Mouse (Mus musculus): ENCODE results near the gene Syce2. TPM values are rescaled to one million over a fixed set of nuclear protein-coding genes. Genes with fewer than 3 reads are reported as not detected.

The Syce2 gene
- polyA plus RNA-seq, 1 experiment from 2014 or later = 60.7 TPM

GRCm38 (mm10) chr8:84872309-84872965, 526 bp downstream of the Syce2 start:
- Histone ChIP-seq H3K4me1 (ENCODE audit: insufficient read depth, low read length) (peaks cover 11% of the 10 kb centered on the region), H3K27ac (ENCODE audit: low read length) (no peak overlapping the region), H3K36me3 (ENCODE audit: insufficient read depth, low read length) (peaks cover 26% of the 10 kb centered on the region), H3K9ac (replicated peaks; ENCODE audit: low read length) (peak overlapping the region; percentile 72), H3K27me3 (ENCODE audit: insufficient read depth, low read length) (no peaks in the 10 kb centered on the region), H3K4me3 (ENCODE audit: low read length) (peak overlapping the region; percentile 53), H3K4me2 (replicated peaks; ENCODE audit: low read depth, low read length) (peak overlapping the region; percentile 98), H3K9me3 (ENCODE audit: low read length) (no peaks in the 10 kb centered on the region)
- peak; percentile 76 for ATAC-seq (ENCODE audit: low FRiP score, low TSS enrichment)
- 2% methylated on average over 51 of the region's 54 CpGs for WGBS

GRCm38 (mm10) chr8:84873016-84873415, 1.1 kb downstream of the Syce2 start:
- H3K4me2 ChIP-seq (replicated peaks; ENCODE audit: low read depth, low read length) = peak overlapping the region; percentile 98
- no peak overlapping the region for H3K27ac ChIP-seq (ENCODE audit: low read length)
- H3K36me3 ChIP-seq (ENCODE audit: insufficient read depth, low read length) = peaks cover 20% of the 10 kb centered on the region
- peaks cover 11% of the 10 kb centered on the region for H3K4me1 ChIP-seq (ENCODE audit: insufficient read depth, low read length)
- ATAC-seq (ENCODE audit: low FRiP score, low TSS enrichment) = no peak
- WGBS = 69% methylated on average over 4 of the region's 4 CpGs
- no peaks in the 10 kb centered on the region for H3K9me3 ChIP-seq (ENCODE audit: low read length)
- H3K9ac ChIP-seq (replicated peaks; ENCODE audit: low read length) = peak overlapping the region; percentile 72
- peak overlapping the region; percentile 53 for H3K4me3 ChIP-seq (ENCODE audit: low read length)
- no peaks in the 10 kb centered on the region for H3K27me3 ChIP-seq (ENCODE audit: insufficient read depth, low read length)

- 85% methylated on average over 3 of the region's 3 CpGs for WGBS
- H3K36me3 ChIP-seq (ENCODE audit: insufficient read depth, low read length) = peaks cover 8% of the 10 kb centered on the region; the same call in 1 of the 2 replicates
- H3K27me3 ChIP-seq (ENCODE audit: insufficient read depth, low read length) = no peaks in the 10 kb centered on the region
- no peaks in the 10 kb centered on the region for H3K9me3 ChIP-seq (ENCODE audit: low read length)
- no peak overlapping the region for H3K4me2 ChIP-seq (replicated peaks; ENCODE audit: low read depth, low read length)
- no peak for ATAC-seq (ENCODE audit: low FRiP score, low TSS enrichment)
- H3K9ac ChIP-seq (replicated peaks; ENCODE audit: low read length) = no peak overlapping the region
- H3K27ac ChIP-seq (ENCODE audit: low read length) = no peak overlapping the region
- H3K4me1 ChIP-seq (ENCODE audit: insufficient read depth, low read length) = peaks cover 11% of the 10 kb centered on the region
- no peak overlapping the region for H3K4me3 ChIP-seq (ENCODE audit: low read length)
Observed at GRCm38 (mm10) chr8:84874339-84874738, 2.4 kb downstream of the Syce2 start.

- H3K4me3 ChIP-seq (ENCODE audit: low read length) = no peak overlapping the region
- H3K27me3 ChIP-seq (ENCODE audit: insufficient read depth, low read length) = no peaks in the 10 kb centered on the region
- ATAC-seq (ENCODE audit: low FRiP score, low TSS enrichment) = no peak
- WGBS = 84% methylated on average over 3 of the region's 3 CpGs
- no peak overlapping the region for H3K27ac ChIP-seq (ENCODE audit: low read length)
- no peak overlapping the region for H3K9ac ChIP-seq (replicated peaks; ENCODE audit: low read length)
- H3K36me3 ChIP-seq (ENCODE audit: insufficient read depth, low read length) = no peaks in the 10 kb centered on the region
- H3K9me3 ChIP-seq (ENCODE audit: low read length) = no peaks in the 10 kb centered on the region
- peaks cover 4% of the 10 kb centered on the region for H3K4me1 ChIP-seq (ENCODE audit: insufficient read depth, low read length)
- H3K4me2 ChIP-seq (replicated peaks; ENCODE audit: low read depth, low read length) = no peak overlapping the region
Observed at GRCm38 (mm10) chr8:84877297-84878035, 5.6 kb downstream of the Syce2 start.

- no peaks in the 10 kb centered on the region for H3K4me1 ChIP-seq (ENCODE audit: insufficient read depth, low read length)
- no peak overlapping the region for H3K4me2 ChIP-seq (replicated peaks; ENCODE audit: low read depth, low read length)
- no peak overlapping the region for H3K27ac ChIP-seq (ENCODE audit: low read length)
- 89% methylated on average over 1 of the region's 1 CpGs for WGBS
- ATAC-seq (ENCODE audit: low FRiP score, low TSS enrichment) = no peak
- H3K27me3 ChIP-seq (ENCODE audit: insufficient read depth, low read length) = no peaks in the 10 kb centered on the region
- H3K36me3 ChIP-seq (ENCODE audit: insufficient read depth, low read length) = no peaks in the 10 kb centered on the region
- no peak overlapping the region for H3K9ac ChIP-seq (replicated peaks; ENCODE audit: low read length)
- H3K9me3 ChIP-seq (ENCODE audit: low read length) = no peaks in the 10 kb centered on the region
- H3K4me3 ChIP-seq (ENCODE audit: low read length) = no peak overlapping the region
Observed at GRCm38 (mm10) chr8:84878915-84879314, 7.0 kb downstream of the Syce2 start.

- Histone ChIP-seq H3K4me2 (replicated peaks; ENCODE audit: low read depth, low read length) (no peak overlapping the region), H3K9ac (replicated peaks; ENCODE audit: low read length) (no peak overlapping the region), H3K4me3 (ENCODE audit: low read length) (no peak overlapping the region), H3K9me3 (ENCODE audit: low read length) (no peaks in the 10 kb centered on the region), H3K27me3 (ENCODE audit: insufficient read depth, low read length) (no peaks in the 10 kb centered on the region), H3K4me1 (ENCODE audit: insufficient read depth, low read length) (no peaks in the 10 kb centered on the region), H3K36me3 (ENCODE audit: insufficient read depth, low read length) (peaks cover 38% of the 10 kb centered on the region), H3K27ac (ENCODE audit: low read length) (no peak overlapping the region)
- no peak for ATAC-seq (ENCODE audit: low FRiP score, low TSS enrichment)
- 91% methylated on average over 4 of the region's 4 CpGs for WGBS
Observed at GRCm38 (mm10) chr8:84884728-84885127, 12.8 kb downstream of the Syce2 start.

GRCm38 (mm10) chr8:84888280-84888679, 16.4 kb downstream of the Syce2 start:
- 97% methylated on average over 3 of the region's 3 CpGs for WGBS
- Histone ChIP-seq H3K9me3 (ENCODE audit: low read length) (no peaks in the 10 kb centered on the region), H3K27ac (ENCODE audit: low read length) (no peak overlapping the region), H3K4me1 (ENCODE audit: insufficient read depth, low read length) (peaks cover 8% of the 10 kb centered on the region), H3K9ac (replicated peaks; ENCODE audit: low read length) (no peak overlapping the region), H3K4me3 (ENCODE audit: low read length) (no peak overlapping the region), H3K36me3 (ENCODE audit: insufficient read depth, low read length) (peaks cover 47% of the 10 kb centered on the region), H3K27me3 (ENCODE audit: insufficient read depth, low read length) (no peaks in the 10 kb centered on the region), H3K4me2 (replicated peaks; ENCODE audit: low read depth, low read length) (no peak overlapping the region)
- no peak for ATAC-seq (ENCODE audit: low FRiP score, low TSS enrichment)

- Histone ChIP-seq H3K4me1 (ENCODE audit: insufficient read depth, low read length) (peaks cover 11% of the 10 kb centered on the region), H3K4me2 (replicated peaks; ENCODE audit: low read depth, low read length) (no peak overlapping the region), H3K4me3 (ENCODE audit: low read length) (no peak overlapping the region), H3K9me3 (ENCODE audit: low read length) (no peaks in the 10 kb centered on the region), H3K36me3 (ENCODE audit: insufficient read depth, low read length) (peaks cover 47% of the 10 kb centered on the region), H3K9ac (replicated peaks; ENCODE audit: low read length) (no peak overlapping the region), H3K27me3 (ENCODE audit: insufficient read depth, low read length) (no peaks in the 10 kb centered on the region), H3K27ac (ENCODE audit: low read length) (no peak overlapping the region)
- no peak for ATAC-seq (ENCODE audit: low FRiP score, low TSS enrichment)
- 100% methylated on average over 1 of the region's 1 CpGs for WGBS
Observed at GRCm38 (mm10) chr8:84889141-84889540, 17.2 kb downstream of the Syce2 start.

- Histone ChIP-seq H3K27me3 (ENCODE audit: insufficient read depth, low read length) (no peaks in the 10 kb centered on the region), H3K27ac (ENCODE audit: low read length) (peak overlapping the region; percentile 69), H3K36me3 (ENCODE audit: insufficient read depth, low read length) (peaks cover 22% of the 10 kb centered on the region), H3K9ac (replicated peaks; ENCODE audit: low read length) (peak overlapping the region; percentile 86), H3K9me3 (ENCODE audit: low read length) (no peaks in the 10 kb centered on the region), H3K4me2 (replicated peaks; ENCODE audit: low read depth, low read length) (peak overlapping the region; percentile 90), H3K4me1 (ENCODE audit: insufficient read depth, low read length) (peaks cover 13% of the 10 kb centered on the region), H3K4me3 (ENCODE audit: low read length) (peak overlapping the region; percentile 94)
- ATAC-seq (ENCODE audit: low FRiP score, low TSS enrichment) = peak; percentile 57
- 8% methylated on average over 31 of the region's 31 CpGs for WGBS
Observed at GRCm38 (mm10) chr8:84892993-84893708, 21.2 kb downstream of the Syce2 start.
